Comparison of ENCODE assay signal across 17 mouse cellular contexts in the genomic region with DNA sequence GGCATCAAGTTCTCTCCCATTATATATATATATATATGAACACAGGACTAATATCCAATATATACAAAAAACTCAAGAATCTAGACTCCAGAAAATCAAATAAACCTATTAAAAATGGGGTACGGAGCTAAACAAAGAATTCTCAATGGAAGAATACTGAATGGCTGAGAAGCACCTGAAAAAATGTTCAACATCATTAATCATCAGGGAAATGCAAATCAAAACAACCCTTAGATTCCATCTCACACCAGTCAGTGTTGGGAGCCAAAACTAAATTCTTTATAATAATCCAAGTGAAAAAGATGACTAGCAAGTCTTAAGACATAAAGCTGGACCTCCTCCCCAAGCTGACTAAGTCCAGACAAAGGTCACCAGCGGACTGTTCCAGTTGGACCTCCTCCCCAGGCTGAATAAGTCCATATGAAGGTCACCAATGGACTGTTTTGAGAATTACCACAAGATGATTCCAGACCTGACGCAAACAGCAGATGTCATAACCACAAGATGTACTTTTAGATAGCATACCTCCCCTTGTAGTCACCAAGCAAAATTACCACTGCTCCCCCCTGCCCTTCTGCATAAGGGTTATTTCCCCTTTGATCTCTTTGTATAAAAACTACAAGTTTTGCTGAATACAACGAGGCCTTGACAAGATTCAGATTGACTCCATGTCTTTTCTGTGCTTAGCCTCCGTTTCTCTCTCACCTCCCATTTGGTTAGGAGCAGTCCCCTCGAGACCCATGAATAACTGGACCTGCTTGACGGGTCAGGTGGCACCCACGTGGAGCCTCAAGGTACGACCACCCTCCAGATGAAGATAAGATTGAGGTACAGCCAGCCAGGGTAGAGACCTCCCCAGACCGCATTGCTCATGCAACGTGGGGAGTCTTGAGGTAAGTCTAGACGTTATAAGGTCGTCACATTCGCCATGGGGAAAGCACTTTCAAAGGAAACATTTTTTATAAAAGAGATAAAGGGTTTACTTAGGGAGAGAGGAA. TPM values are rescaled to one million over a fixed set of nuclear protein-coding genes. Genes with fewer than 3 reads are reported as not detected.
DNase-seq lines count a peak whose midpoint lies in the region; TF ChIP-seq lines count a peak whose summit lies in the region.
"Not testable (repeated sequence)": the region's sequence is repeated elsewhere in the genome, so short reads cannot be mapped to it uniquely, and the experiment has no call there.
"Had no signal": no experiment of that assay in that cellular context is flagged by ENCODE, and none has a peak within 500 bp of the region (broad histone marks: within the 10 kb centered on the region; RNA-seq: fewer than 3 reads in every experiment).

No protein-coding gene starts in this region.

- not testable (repeated sequence) for H3K27me3 ChIP-seq in C2C12 (ENCODE audit: control insufficient read depth, insufficient read depth, insufficient read length); megakaryocyte, embryonic 14.5 days (replicated peaks)

- not testable (repeated sequence) for H3K9me3 ChIP-seq in megakaryocyte, embryonic 14.5 days

- TF ChIP-seq CTCF in C2C12 (IDR thresholded peaks at IDR 0.05; ENCODE audit: control insufficient read depth, insufficient read depth, insufficient read length), result not testable (repeated sequence)

- not testable (repeated sequence) for H3K79me2 ChIP-seq in C2C12 (ENCODE audit: control insufficient read depth, insufficient read depth)

- H3K36me3 ChIP-seq in C2C12 (ENCODE audit: control insufficient read depth, insufficient read depth); megakaryocyte, embryonic 14.5 days (replicated peaks; ENCODE audit: low read length): not testable (repeated sequence)

- DNase-seq in 3T3-L1 (ENCODE audit: low read depth, low spot score), result peak; percentile 97
- peak; percentile 92 for DNase-seq in NIH3T3 (ENCODE audit: low read depth)
- peak; percentile 38 to 69 for DNase-seq in adrenal gland, adult (ENCODE audit: inconsistent age in 2 of 2, low spot score in 1 of 2)
- DNase-seq in adrenal gland, adult 8-10 months, result peak; percentile 21

- H3K79me3 ChIP-seq in C2C12 (ENCODE audit: low read depth), result not testable (repeated sequence)

- H3K4me1 ChIP-seq in megakaryocyte, embryonic 14.5 days, result not testable (repeated sequence)

- not testable (repeated sequence) for H3K4me3 ChIP-seq in C2C12 (ENCODE audit: insufficient read depth, poor library complexity, severe bottlenecking)
- H3K4me3 ChIP-seq in megakaryocyte, embryonic 14.5 days (replicated peaks), result peak overlapping the region; percentile 46

- peak overlapping the region; percentile 44 for H3ac ChIP-seq in C2C12 (ENCODE audit: control insufficient read depth, insufficient read length, low read depth)

TF ChIP-seq in C2C12, 6 proteins besides CTCF, POLR2A, EP300 and RAD21:
- peak; percentile 49 for TF ChIP-seq MYOD1 (IDR thresholded peaks at IDR 0.05; ENCODE audit: control insufficient read depth, insufficient read length, low read depth)

RNA-seq across cellular contexts. Expression of a gene that starts 33.2 kb away (rescaled TPM):
- 0.04 TPM for polyA plus RNA-seq in C2C12 (2012; fragmentation: generic; extraction: Trizol)
- total RNA-seq in adrenal gland, adult 8-10 months (2022), result under 1 TPM in 3 of 4 experiments, not detected in 1; 0.06 to 0.13 (median 0.12) TPM
- polyA plus RNA-seq in megakaryocyte, embryonic 14.5 days (2012; ENCODE audit: insufficient read depth, low replicate concordance), result not detected in 2 replicates
- total RNA-seq: ES-E14; forebrain, postnatal 0 days; gastrocnemius, adult 18-20 months had no signal
- polyA plus RNA-seq: cerebellum, adult 2 months; cortical plate, adult 2 months; embryonic facial prominence, embryonic 10.5 days; embryonic facial prominence, embryonic 12.5 days; embryonic facial prominence, embryonic 14.5 days; forebrain, embryonic 11.5 days; forebrain, embryonic 13.5 days; forebrain, embryonic 15.5 days; forebrain, postnatal 0 days had no signal

Comparison
In these comparisons a context has a peak if more than half of its experiments do, and no peak if none do; other contexts are left out.
1. DNase-seq: peak in every context shown above with its lines; median percentile 97 in 3T3-L1; 92 in NIH3T3; 54 in adrenal gland, adult; 21 in adrenal gland, adult 8-10 months.